Mouse (Mus musculus) embryo, embryonic 10.5 days (tissue): ENCODE results near the gene Mia2.
"Not testable (repeated sequence)": the region's sequence is repeated elsewhere in the genome, so short reads cannot be mapped to it uniquely, and the experiment has no call there.

Experiments used
- DNase-seq: peaks from one replicate; pipeline ENCODE4 v3.0.0-alpha.2; 2015; ENCODE audit warnings: low spot score

Gene Mia2

DNA sequence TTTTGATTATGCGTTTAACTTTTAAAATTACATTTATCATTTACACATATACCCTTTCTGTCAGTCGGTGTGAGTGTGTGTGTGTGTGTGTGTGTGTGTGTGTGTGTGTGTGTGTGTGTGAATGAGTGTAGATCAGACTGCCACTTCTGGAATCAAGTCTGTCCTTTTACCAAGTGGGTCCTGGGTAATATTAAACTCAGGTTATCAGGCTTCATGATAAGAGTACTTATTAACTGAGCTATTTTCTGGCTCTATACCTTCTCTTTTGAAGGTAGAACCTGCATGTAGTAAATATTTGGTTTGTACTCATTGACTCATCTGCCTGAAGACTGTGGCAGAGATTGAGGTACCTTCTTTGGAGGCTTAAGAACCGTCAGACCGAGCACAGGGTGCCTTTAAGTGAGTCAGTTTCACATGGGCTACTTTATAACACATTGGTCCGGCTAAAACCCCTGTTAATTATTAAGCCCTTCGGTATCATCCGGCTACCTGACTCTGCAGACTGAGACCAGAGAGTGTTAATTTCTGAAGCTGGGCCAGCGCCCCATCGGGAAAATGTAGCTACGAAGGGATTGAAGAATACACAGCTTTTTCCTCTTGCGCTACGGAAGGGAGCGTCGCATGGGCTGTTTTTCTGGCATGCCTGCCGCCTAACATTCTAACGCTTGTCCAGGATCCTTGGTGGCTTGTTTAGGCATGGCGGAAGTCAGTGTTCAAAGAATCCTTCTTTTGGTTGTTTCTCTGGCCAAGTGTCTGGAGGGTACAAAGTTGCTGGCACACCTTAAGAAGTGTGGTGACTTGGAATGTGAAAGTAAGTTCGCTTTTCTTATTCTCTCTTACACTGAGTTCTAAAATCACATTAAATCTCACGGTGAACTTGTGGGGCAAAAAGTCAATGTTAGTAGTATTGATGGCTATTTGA is at the start of gene Mia2:
Gene Mia2, plus strand, starts transcription at position 696 of the 922 bp plus-strand sequence.
- no peak for DNase-seq

DNA sequence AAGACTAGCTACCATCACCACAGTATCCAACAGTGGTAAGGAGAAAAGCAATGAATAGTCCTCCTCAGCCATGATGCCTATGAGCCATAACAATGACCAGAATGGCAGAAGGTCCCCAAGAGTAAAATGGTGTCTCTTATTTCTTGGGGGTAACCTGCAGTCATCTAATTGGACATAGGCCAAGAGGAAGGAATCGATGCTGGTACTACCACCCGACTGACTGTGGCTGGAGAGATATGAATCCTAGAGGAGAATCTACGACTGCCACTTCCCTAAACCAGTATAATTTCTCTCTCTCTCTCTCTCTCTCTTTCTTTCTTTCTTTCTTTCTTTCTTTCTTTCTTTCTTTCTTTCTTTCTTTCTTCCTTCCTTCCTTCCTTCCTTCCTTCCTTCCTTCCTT is 43.1 kb upstream of the Mia2 start:
- DNase-seq = no peak

DNA sequence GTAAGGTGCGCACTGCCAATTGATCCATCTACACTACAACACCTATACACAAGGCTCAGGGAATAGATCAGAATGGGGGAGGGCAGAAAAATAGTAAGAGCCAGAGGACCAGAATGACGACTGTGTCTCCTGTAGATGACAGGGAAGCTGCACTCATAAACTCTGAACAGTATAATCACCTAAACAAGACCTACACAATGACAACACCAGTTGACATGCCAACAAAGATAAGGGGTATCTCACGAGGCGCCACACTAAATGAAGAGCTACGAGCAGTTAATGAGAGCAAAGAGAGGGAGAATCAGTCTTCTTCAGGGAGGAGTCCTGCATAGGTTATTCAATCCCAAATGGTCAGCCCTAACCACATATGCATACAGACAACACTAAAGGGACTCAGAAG is 42.4 kb upstream of the Mia2 start:
- no peak for DNase-seq

DNA sequence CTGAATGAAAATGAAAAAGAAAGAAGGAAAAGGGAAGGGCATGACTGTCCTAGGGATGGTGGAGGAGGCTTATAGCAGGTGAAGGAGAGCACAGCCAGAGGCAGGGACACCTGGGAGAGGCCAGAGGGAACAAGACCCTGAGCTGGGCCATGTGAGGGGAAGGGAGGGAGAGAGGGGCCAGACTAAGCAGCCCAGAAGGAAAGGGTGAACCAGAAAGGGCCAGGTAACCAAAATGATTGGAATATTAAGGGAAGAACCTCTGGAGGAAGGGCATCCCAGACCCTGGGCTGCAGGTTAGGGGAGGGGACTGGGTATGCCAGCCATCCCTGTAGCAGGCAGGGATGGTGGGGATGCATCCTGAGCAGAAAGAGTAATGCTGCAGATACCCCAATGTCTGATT is 41.6 kb upstream of the Mia2 start:
- DNase-seq = no peak

DNA sequence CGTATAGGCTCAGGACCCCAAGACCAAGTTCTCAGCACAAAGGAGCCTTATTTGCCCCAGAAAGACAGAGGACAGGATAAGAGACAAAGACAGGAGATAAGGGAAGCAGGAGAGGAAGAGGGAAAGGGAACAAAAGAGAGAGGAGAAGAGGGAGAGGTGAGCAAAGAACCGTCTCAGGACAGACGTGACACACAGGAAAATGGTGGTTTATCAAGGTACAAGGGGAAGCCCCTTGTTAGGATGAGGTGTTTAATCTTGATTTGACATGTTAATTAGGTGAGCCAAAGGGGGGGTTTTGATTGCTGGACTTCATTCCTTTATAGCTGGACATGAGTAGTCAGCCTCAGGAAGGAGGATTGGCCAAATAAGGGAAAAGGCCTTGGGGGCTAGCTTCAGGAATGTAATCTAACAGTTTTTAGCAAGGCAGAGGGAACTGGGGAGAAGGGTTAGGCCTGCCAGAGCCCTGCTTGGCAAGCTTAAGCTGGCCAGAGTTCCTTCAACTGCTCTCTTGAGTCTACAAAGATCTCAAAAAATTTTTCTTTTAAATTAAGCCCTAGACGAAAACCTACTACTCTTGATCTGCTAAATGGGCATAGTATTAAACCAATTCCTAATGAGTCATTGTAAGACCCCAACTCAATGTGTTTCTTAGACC is 40.3 kb upstream of the Mia2 start:
- DNase-seq = no peak

DNA sequence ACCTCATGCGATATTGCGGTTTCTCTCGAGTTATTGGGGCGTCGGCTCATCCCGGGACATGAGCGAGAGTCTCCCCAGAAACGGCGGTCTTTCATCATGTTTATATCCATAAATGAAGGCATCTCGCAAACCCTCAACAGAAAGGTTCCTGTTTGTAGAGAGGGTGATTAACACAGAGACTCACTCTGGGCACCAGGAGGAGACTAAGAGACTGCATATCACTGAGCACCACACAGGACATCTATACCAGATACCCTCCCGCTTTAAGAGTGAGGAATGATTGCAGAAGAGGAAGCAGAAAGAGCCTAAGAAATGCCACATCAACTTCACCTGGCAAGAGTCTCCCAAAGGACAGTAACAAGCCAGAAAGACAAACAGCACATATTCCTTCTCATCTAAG is 39.4 kb upstream of the Mia2 start:
- DNase-seq = no peak

DNA sequence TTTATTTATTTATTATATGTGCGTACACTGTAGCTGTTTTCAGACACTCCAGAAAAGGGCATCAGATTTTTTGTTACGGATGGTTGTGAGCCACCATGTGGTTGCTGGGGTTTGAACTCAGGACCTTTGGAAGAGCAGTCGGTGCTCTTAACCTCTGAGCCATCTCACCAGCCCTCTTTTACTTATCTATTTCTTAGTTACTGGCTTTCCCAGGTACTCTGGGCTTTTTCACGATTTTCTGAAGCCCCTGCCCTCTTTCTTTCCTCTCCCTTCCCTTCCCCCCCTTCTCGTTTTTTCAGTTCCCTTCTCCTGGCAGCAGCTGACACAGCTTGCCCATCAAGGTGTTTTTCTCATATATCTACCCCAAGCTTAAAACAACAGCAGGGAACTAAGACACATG is 37.4 kb upstream of the Mia2 start:
- DNase-seq = not testable (repeated sequence)

DNA sequence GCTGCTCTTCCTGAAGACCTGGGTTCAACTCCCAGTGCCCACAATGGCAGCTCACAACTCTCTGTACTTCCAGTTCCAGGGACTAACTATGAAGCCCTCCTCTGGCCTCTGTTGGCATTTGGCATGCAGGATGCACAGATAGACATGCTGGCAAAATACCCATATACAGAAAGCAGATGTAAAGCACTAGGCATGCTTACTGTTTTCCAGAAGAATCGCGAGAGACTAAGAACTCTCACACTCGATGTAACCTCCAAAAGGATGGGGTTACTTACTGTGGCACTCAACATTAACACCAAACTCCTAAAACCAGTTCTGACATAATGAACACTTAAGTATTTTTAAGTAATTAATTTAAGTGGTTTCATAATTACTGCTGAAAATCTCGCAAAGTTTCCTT is 35.3 kb upstream of the Mia2 start:
- no peak for DNase-seq

DNA sequence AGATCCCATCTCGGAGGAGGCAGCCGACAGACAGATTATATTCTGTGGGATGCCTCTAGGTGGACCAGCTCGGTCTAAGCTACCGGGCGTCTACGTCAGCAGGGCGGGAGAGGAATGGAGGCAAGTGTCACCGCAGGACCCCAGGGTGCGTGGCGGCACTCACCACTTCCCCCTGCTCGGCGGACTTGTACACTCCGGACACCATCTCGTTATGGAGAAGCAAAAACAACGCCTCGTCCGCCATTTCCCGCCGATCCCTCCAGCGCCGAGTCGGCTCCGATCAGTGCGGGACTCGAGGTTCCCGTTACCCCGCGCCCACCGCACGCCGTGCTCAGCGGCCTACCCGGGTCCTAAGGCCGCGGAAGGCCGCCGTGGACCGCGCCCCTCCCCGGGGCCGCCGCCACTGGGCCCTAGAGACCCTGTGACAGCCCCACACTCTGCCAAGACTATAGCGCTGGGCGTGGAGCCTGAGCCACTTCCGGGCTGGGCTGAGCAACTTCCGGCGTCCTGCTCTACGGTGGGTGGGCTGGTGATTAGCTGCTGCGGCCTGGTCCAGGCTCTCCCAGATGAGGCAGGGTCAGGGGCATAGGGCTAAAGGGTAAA is 34.5 kb upstream of the Mia2 start, which contains the start of gene Trappc6b:
Gene Trappc6b, minus strand, starts transcription at position 480 of the 603 bp plus-strand sequence.
- DNase-seq = peak; percentile 90

DNA sequence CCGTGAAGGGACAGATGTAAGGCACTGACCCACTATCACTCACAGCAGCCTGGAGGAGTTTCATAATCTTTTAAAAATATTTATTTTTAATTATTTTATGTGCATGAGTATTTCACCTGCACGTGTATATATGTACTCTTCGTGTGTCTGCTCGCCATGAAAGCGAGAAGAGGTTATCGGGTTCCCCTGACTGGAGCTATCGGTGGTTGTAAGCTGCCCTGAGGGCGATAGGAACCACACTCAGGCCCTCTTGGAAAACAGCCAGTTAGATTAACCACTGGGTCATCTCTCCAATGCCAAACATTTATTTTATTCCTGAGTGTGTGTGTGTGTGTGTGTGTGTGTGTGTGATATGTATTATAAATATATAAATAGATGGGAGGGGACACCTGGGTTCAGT is 30.8 kb upstream of the Mia2 start:
- DNase-seq = no peak

DNA sequence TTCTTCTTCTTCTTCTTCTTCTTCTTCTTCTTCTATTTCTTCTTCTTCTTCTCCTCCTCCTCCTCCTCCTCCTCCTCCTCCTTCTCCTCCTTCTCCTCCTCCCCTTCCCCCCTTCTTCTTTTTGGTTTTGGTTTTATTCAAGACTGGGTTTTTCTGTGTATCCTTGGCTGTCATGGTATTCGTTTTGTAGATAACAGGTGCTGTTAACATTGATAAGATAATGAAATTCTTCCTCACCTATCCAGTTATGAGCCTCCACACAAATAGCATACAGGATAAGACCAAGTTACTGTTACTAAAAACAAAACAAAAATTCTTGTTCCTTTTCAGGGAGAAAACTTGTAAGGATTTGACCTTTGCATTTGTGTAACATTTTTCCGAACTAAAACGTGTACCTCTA is 29.8 kb upstream of the Mia2 start:
- no peak for DNase-seq

DNA sequence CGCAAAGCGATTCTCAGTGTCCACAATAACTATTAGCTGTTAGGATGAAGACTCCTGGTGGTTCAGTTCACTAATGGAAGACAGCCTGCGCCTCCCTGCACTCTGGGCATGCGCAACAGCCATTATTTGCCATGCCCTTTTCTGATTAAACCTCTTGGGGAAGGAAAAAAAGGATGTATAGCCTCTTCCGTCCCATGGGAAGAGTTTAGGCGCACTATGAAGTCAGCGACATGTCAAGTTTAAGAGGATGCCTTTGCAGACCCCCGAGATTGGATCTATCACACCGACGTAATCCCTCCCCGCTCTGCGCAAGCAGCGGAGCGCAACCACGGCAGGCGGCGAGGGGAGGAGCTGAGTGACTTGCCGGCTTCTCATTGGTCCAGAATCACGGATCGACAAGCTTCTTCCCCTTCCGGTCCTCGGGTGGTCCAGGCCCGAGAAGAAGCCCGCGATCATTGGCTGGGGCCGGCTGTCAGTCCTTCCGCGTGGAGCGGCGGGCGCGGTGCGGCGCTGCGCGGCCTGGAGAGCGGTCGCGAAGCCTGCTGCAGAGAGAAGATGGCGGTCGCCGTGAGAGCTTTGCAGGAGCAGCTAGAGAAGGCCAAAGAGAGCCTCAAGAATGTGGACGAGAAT is 29.0 kb upstream of the Mia2 start, which contains the start of gene Pnn:
Gene Pnn, plus strand, starts transcription at position 437 of the 630 bp plus-strand sequence.
- peak; percentile 98 for DNase-seq

DNA sequence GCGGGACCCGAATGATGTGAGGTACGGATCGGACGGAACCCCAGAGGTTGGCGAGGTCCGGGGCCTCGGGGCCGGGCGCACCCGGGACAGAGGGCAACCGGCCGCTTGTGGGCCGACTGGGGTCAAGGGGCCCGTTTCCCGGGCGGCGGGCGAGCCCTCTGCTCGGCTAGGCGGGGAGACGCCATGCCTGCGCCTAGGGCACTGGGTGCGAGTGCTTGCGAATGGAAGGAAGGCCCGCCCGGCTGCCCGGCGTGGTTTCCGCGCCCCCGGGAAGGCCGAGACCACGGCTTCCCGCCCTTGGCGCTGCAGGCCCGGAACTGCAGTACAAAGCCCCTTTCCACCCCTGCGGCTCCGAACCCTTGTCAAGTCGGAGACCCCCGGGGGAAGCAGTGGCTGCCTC is 28.5 kb upstream of the Mia2 start:
- DNase-seq = peak; percentile 38

DNA sequence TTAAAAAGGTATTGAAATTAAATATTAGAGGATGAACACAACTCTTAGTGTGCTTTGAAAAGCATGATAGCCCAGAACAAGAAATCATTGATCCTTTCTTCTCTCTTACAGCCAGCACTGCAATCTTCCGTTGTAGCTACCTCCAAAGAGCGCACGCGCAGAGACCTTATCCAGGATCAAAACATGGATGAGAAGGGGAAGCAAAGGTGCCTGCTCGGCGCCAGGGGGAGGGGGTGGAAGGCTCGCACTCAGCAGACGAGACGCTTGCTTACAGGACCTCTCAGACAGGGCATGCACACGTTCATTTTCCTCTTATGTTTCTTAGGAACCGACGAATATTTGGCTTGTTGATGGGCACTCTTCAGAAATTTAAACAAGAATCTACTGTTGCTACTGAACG is 26.8 kb upstream of the Mia2 start:
- no peak for DNase-seq

DNA sequence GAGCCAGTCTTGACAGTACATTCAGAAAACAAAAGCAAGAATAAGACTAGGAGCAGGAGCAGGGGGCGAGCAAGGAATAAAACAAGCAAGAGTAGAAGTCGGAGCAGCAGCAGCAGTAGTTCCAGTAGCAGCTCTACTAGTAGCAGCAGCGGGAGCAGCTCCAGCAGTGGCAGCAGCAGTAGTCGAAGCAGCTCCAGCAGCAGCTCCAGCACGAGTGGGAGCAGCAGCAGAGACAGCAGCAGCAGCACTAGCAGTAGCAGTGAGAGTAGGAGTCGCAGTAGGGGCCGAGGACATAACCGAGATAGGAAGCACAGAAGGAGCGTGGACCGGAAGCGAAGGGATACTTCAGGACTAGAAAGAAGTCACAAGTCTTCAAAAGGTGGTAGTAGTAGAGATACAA is 23.3 kb upstream of the Mia2 start:
- no peak for DNase-seq

DNA sequence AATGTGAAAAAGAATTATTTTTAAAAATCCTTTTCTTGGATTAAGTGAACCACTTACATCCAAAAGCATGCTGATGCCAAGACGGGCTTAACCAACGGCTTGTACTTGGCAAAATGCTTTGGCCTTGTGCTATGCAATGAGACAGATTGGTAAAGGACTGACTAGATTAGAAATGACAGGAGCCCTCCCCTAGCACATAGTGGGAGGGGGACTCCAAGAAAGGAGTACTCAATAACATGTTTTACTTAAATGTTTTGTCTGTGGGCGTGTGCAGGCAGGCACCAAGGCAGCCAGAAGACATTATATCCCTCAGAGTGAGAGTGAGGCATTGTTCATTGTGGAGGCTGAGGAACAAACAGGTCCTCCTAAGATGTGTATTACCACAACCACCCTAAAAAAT is 21.5 kb upstream of the Mia2 start:
- no peak for DNase-seq

DNA sequence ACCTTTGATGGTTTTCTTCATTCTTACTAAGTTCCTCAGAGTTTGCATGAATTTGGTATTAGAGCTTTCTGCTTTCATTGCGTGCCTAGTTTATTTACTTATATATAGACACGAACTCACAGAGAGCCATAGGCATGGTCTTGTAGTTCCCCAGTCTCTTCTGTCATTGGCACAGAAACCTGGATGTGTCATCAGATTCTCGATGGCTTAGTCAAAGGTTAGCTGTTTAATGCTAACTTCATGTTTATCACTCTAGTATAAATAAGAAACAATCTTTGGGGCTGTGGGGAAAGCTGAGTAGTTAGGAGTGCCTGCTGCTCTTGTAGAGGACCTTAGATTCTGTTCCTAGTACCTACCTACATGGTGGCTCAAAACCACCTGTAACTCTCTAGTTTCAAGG is 18.6 kb upstream of the Mia2 start:
- no peak for DNase-seq

DNA sequence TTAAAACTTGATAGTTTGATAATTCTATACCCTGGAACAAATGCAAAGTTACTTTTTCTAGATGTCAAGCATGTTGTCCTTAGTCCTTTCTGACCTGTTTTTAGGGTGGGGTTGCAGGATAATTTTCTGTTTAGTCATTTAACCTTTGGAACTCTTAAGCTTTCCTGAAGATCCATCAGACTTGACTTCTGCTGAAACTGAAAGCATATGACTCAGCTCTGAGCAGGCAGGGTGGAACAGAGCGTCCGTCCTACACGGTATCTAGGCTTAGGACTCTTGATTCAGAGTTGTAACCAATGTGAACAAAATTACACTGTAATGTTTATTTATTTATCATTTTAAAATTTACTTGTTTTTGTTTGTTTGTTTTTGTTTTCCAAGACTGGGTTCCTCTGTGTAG is 17.7 kb upstream of the Mia2 start:
- DNase-seq = no peak

DNA sequence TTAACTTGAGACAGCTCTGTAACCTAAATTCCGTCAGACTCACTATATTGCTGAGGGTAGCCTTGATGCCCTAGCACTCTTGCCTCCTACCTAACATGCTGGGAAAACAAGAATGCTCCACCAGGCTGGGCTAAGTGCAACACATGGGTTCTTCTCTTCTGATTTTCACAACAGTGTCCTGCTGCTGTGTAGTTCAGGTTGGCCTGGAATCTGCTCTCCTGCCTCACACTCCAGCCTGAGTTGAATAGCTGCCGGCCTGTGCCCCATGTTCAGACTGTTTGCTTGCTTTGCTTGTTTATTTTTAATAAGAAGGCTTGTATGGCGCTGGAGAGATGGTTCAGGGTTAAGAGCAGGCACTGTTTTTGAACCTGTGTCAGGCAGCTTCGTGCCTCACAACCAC is 15.1 kb upstream of the Mia2 start:
- DNase-seq = no peak

DNA sequence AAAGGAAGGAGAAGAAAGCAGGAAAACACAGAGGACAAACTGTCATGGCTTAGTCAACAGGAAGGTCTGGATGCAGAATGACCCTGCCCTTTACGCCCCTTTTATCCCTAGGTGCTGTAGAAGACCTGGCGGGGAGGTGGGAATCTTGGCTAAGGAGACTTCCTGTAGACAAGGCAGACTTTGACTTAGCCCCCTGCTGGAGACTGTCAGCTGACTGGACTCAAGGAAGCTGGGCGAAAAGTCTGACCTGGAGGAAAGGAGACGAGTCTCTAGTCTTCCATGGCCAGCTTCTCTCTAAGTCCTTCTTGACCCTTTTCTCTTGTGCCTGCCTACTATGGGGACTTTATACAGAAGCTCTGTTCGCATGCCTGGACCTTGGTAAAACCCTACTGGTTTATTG is 11.2 kb upstream of the Mia2 start:
- no peak for DNase-seq

DNA sequence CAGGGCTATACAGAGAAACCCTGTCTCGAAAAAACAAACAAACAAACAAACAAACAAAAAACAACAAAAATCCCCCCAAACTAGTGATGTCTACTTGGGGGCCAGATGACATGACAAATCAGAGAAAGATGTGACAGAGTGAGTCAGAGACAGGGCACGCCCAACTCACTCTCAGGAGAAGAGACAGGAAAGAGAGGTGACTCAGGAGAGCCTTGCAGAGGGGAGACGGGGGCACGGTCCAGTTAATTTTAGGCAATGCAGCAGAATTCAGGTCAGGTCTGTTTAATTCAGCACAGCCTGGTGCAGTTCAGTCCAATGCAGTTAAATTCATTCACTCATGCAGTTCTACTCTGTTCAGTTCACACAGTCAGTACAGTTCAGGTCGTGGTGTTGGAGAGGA is 9.4 kb upstream of the Mia2 start:
- DNase-seq = no peak

DNA sequence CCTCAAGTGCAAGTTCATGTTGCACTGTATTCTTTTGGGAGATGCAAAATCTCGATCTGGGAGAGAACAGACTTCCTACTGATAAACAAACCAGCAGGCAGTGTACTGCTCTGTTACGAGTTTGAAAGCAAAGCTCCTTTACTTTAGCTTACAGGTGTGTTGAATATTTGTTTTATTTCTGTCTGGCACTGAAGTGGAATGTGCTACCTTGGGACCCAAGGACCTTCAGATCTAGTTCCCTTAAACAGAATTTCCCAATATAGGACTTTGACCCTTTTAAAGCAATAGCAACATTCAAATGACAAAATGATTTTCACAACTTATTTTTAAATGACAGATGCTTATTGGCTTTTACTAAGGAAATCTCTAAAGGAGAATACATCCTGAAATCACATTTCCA is 2.1 kb upstream of the Mia2 start:
- DNase-seq = no peak

DNA sequence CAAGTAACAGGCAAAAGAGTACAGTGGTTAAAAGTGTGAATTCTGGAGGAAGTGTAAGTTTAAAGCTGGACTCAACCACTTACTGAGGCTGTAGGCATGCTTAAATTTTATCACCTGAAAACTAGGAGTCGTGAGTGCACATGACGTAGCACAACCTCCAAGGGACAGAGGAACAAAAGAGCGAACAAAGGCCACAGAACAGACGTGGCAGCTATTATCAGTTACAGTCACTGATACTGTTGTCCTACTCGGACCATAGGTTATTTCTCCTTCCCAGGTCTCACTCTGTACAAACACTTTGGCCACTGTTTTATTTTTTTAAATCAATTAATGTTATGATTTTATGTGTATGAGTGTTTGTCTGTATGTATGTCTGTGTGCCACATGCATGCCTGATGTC is 9.2 kb downstream of the Mia2 start:
- DNase-seq = no peak
